Mouse (Mus musculus) midbrain, embryonic 14.5 days (tissue): Measurements from ENCODE around the gene Esf1. TPM values are rescaled to one million over a fixed set of nuclear protein-coding genes. Genes with fewer than 3 reads are reported as not detected.
"Not testable (repeated sequence)": the region's sequence is repeated elsewhere in the genome, so short reads cannot be mapped to it uniquely, and the experiment has no call there.

Experiments used
- ATAC-seq: fragments of 200-750 bp; cut with Nextera tagmentation; 2 replicates; pipeline ENCODE4 v1.8.0; 2017; ENCODE audit warnings: moderate number of reproducible peaks, moderate library complexity; ENCODE audit not compliant: low FRiP score, low TSS enrichment
- DNase-seq: peaks from one replicate; pipeline ENCODE4 v3.0.0-alpha.2; 2015
- H3K27ac ChIP-seq: fragments of 300-500 bp; sonication (generic); replicated peaks from 2 replicates; pipeline ENCODE4 v1.5.1; 2014; ENCODE audit warnings: mild to moderate bottlenecking, low read depth, low read length, moderate library complexity
- H3K27me3 ChIP-seq: fragments of 300-500 bp; sonication (generic); 2 replicates; pipeline ENCODE4 v1.6.1; 2014; ENCODE audit warnings: low read length, control low read depth, mixed read lengths; ENCODE audit not compliant: control insufficient read depth, insufficient read depth
- H3K36me3 ChIP-seq: fragments of 300-500 bp; sonication (generic); 2 replicates; pipeline ENCODE4 v1.6.1; 2014; ENCODE audit warnings: low read length, control low read depth; ENCODE audit not compliant: control insufficient read depth, insufficient read depth
- H3K4me1 ChIP-seq: fragments of 300-500 bp; sonication (generic); 2 replicates; pipeline ENCODE4 v1.6.1; 2014; ENCODE audit warnings: mild to moderate bottlenecking, antibody characterized with exemption, low read length, control low read depth; ENCODE audit not compliant: control insufficient read depth, insufficient read depth
- H3K4me2 ChIP-seq: fragments of 300-500 bp; sonication (generic); 2 replicates; pipeline ENCODE4 v1.6.1; 2014; ENCODE audit warnings: mild to moderate bottlenecking, low read length, moderate library complexity
- H3K4me3 ChIP-seq: fragments of 300-500 bp; sonication (generic); replicated peaks from 2 replicates; pipeline ENCODE4 v1.5.1; 2014; ENCODE audit warnings: low read depth, low read length
- H3K9ac ChIP-seq: fragments of 300-500 bp; sonication (generic); replicated peaks from 2 replicates; pipeline ENCODE4 v1.6.1; 2014; ENCODE audit warnings: mild to moderate bottlenecking, low read length, moderate library complexity
- H3K9me3 ChIP-seq: fragments of 300-500 bp; sonication (generic); 2 replicates; pipeline ENCODE4 v1.6.1; 2016; ENCODE audit warnings: low read length, control low read depth, mixed read lengths; ENCODE audit not compliant: control insufficient read depth
- WGBS: fragments of 180-500 bp; shearing (Covaris S2); extraction: QIAGEN DNeasy Blood & Tissue Kit; methylation state at CpG from one replicate; pipeline ENCODE4 v1.1.7; 2014; 5-methylcytosine and 5-hydroxymethylcytosine counted together
- polyA plus RNA-seq: library from polyadenylated mRNA; unstranded; fragments of >200 nt; fragmentation: Nextera tagmentation; extraction: Ambion mirVana; gene quantifications from 2 replicates; pipeline ENCODE4 v1.2.1, GENCODE M21; 2014

Gene Esf1
- polyA plus RNA-seq, 1 experiment from 2014 or later: 18.5 TPM

- not testable (repeated sequence) for ATAC-seq, H3K9me3 ChIP-seq, H3K27me3 ChIP-seq, H3K36me3 ChIP-seq, H3K4me2 ChIP-seq, DNase-seq, H3K4me1 ChIP-seq, H3K9ac ChIP-seq, H3K4me3 ChIP-seq, H3K27ac ChIP-seq
These were observed 91.1 kb downstream of the Esf1 start for GRCm38 (mm10) chr2:140079284-140079683.

- DNase-seq (no peak), ATAC-seq (no peak)
These were observed 91.6 kb downstream of the Esf1 start for GRCm38 (mm10) chr2:140078600-140079280.

GRCm38 (mm10) chr2:140077476-140077875, 92.9 kb downstream of the Esf1 start:
- 26% methylated on average over 1 of the region's 1 CpGs for WGBS
- no peaks in the 10 kb centered on the region for H3K27me3 ChIP-seq
- H3K4me2 ChIP-seq: no peak overlapping the region
- H3K27ac ChIP-seq: no peak overlapping the region
- H3K9me3 ChIP-seq: no peaks in the 10 kb centered on the region
- no peak overlapping the region for H3K4me3 ChIP-seq
- H3K36me3 ChIP-seq: no peaks in the 10 kb centered on the region
- DNase-seq (no peak), ATAC-seq (no peak)
- H3K4me1 ChIP-seq: no peaks in the 10 kb centered on the region
- no peak overlapping the region for H3K9ac ChIP-seq

More at GRCm38 (mm10) chr2:140078600-140079280, 91.6 kb downstream of the Esf1 start:
- Histone ChIP-seq H3K27ac (no peak overlapping the region), H3K4me2 (no peak overlapping the region), H3K36me3 (no peaks in the 10 kb centered on the region), H3K9me3 (no peaks in the 10 kb centered on the region), H3K4me3 (no peak overlapping the region), H3K27me3 (no peaks in the 10 kb centered on the region), H3K4me1 (no peaks in the 10 kb centered on the region), H3K9ac (no peak overlapping the region)
- WGBS: 61% methylated on average over 6 of the region's 6 CpGs

- Histone ChIP-seq H3K4me2 (no peak overlapping the region), H3K36me3 (no peaks in the 10 kb centered on the region), H3K4me3 (no peak overlapping the region), H3K27ac (no peak overlapping the region), H3K4me1 (no peaks in the 10 kb centered on the region), H3K9me3 (no peaks in the 10 kb centered on the region), H3K27me3 (no peaks in the 10 kb centered on the region), H3K9ac (no peak overlapping the region)
- ATAC-seq (no peak), DNase-seq (no peak)
- WGBS: 83% methylated on average over 3 of the region's 3 CpGs
These were observed 95.2 kb downstream of the Esf1 start for GRCm38 (mm10) chr2:140075150-140075549.

Other genes with a start within 250 kb of the Esf1 start
- gene Tasp1, start 103.8 kb downstream of the Esf1 start, polyA plus RNA-seq: 17.6 and 19.8 TPM in 2 replicates
- gene Gm17374, start 18.5 kb downstream of the Esf1 start, polyA plus RNA-seq: not detected in 2 replicates
- gene Ndufaf5, start 85 bp upstream of the Esf1 start, polyA plus RNA-seq: 49.3 and 51.0 TPM in 2 replicates
- not detected in 2 replicates for gene Sel1l2, start 219.1 kb upstream of the Esf1 start, polyA plus RNA-seq
- gene Macrod2, start 224.7 kb upstream of the Esf1 start, polyA plus RNA-seq: 61.4 and 75.3 TPM in 2 replicates